In the genomic region with DNA sequence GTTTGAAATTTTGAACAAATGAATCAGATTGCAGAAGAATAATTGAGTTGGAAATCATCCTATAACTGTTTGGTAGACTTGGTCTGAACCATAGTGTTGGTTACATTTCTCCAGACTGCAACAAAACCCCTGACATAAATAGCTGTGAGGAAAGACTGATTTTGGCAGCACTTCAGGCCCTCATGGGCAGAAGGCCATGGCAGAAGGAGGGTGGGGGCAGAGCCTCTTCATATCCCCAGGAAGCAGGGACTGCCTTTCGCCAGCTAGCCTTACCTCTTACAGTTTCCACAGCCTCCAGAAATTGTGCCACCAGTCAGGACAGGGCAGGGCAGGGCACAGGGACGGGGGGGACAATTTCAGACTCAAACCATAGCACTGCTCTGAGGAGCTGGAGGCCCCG, we compare ENCODE assay signal across 16 mouse cellular contexts. TPM values are rescaled to one million over a fixed set of nuclear protein-coding genes. Genes with fewer than 3 reads are reported as not detected.
DNase-seq lines count a peak whose midpoint lies in the region; ATAC-seq and TF ChIP-seq lines count a peak whose summit lies in the region.
"Had no signal": no experiment of that assay in that cellular context is flagged by ENCODE, and none has a peak within 500 bp of the region (broad histone marks: within the 10 kb centered on the region; RNA-seq: fewer than 3 reads in every experiment).

No protein-coding gene starts in this region.

- DNase-seq in lung, embryonic 14.5 days = peak; percentile 65
- no peak for DNase-seq in lung, postnatal 25 days (ENCODE audit: low spot score)
- DNase-seq in cerebellum, adult 18-20 months = peak; percentile 62 to 73
- peak; percentile 54 to 78 for DNase-seq in lung, postnatal 4 days
- DNase-seq in layer of hippocampus, postnatal 25 days (ENCODE audit: extremely low spot score in 1 of 2, low spot score in 1 of 2) = no peak
- no peak for DNase-seq in left cerebral cortex, postnatal 10 days (ENCODE audit: extremely low spot score in 1 of 2, low spot score in 2 of 2)
- DNase-seq: gastrocnemius, postnatal 10 days; kidney, adult 8-10 months; right cerebral cortex, postnatal 25 days had no signal

- no peaks in the 10 kb centered on the region for H3K27me3 ChIP-seq in lung, embryonic 14.5 days (ENCODE audit: insufficient read depth, low read length)
- no peaks in the 10 kb centered on the region for H3K27me3 ChIP-seq in heart, embryonic 15.5 days
- H3K27me3 ChIP-seq: CH12.LX; embryonic facial prominence, embryonic 12.5 days; forebrain, embryonic 13.5 days; hindbrain, embryonic 15.5 days; limb, embryonic 13.5 days; midbrain, embryonic 15.5 days had no signal

- 77% methylated on average over 3 of the region's 3 CpGs for WGBS in lung, embryonic 14.5 days
- WGBS in heart, embryonic 15.5 days = 67% methylated on average over 3 of the region's 3 CpGs

- H3K4me3 ChIP-seq in lung, embryonic 14.5 days (ENCODE audit: low read depth, low read length) = no peak overlapping the region
- H3K4me3 ChIP-seq in heart, embryonic 15.5 days = no peak overlapping the region
- H3K4me3 ChIP-seq: embryonic facial prominence, embryonic 12.5 days; forebrain, embryonic 13.5 days; hindbrain, embryonic 15.5 days; limb, embryonic 13.5 days; midbrain, embryonic 15.5 days had no signal

- peak; percentile 56; the same call in 1 of the 2 replicates for ATAC-seq in lung, embryonic 14.5 days (ENCODE audit: insufficient read depth)
- 0 out of 2 replicates have a peak, but pooled peaks have one; percentile 18 for ATAC-seq in heart, embryonic 15.5 days (replicated peaks; ENCODE audit: insufficient number of reproducible peaks, insufficient read depth, low FRiP score, low read depth)
- ATAC-seq: forebrain, embryonic 13.5 days; midbrain, embryonic 15.5 days had no signal

- H3K36me3 ChIP-seq in lung, embryonic 14.5 days (ENCODE audit: insufficient read depth) = no peaks in the 10 kb centered on the region
- H3K36me3 ChIP-seq in heart, embryonic 15.5 days = 0 out of 2 replicates have a peak, but pooled peaks cover 5% of the 10 kb centered on the region
- H3K36me3 ChIP-seq: embryonic facial prominence, embryonic 12.5 days; hindbrain, embryonic 15.5 days; midbrain, embryonic 15.5 days had no signal

- no peak overlapping the region for H3K9ac ChIP-seq in lung, embryonic 14.5 days
- no peak overlapping the region for H3K9ac ChIP-seq in heart, embryonic 15.5 days
- H3K9ac ChIP-seq: embryonic facial prominence, embryonic 12.5 days; forebrain, embryonic 13.5 days; hindbrain, embryonic 15.5 days; limb, embryonic 13.5 days; midbrain, embryonic 15.5 days had no signal

- H3K27ac ChIP-seq in lung, embryonic 14.5 days (ENCODE audit: low read depth) = no peak overlapping the region
- peak overlapping the region; percentile 35; the same call in 1 of the 2 replicates for H3K27ac ChIP-seq in heart, embryonic 15.5 days
- H3K27ac ChIP-seq: embryonic facial prominence, embryonic 12.5 days; forebrain, embryonic 13.5 days; hindbrain, embryonic 15.5 days; limb, embryonic 13.5 days; midbrain, embryonic 15.5 days had no signal

- H3K9me3 ChIP-seq in lung, embryonic 14.5 days (ENCODE audit: low read depth, low read length) = peaks cover 5% of the 10 kb centered on the region; the same call in 1 of the 2 replicates
- H3K9me3 ChIP-seq in heart, embryonic 15.5 days (replicated peaks) = peaks cover 4% of the 10 kb centered on the region; the same call in 1 of the 2 replicates
- H3K9me3 ChIP-seq: hindbrain, embryonic 15.5 days; midbrain, embryonic 15.5 days had no signal

- no peak for TF ChIP-seq CTCF in lung, embryonic 14.5 days (IDR thresholded peaks at IDR 0.05; ENCODE audit: low read depth)

- intact Hi-C loops in left cerebral cortex, postnatal 10 days (cut with DNase I) = no loop called here

- H3K4me2 ChIP-seq in lung, embryonic 14.5 days = no peak overlapping the region
- H3K4me2 ChIP-seq in heart, embryonic 15.5 days = no peak overlapping the region
- H3K4me2 ChIP-seq: embryonic facial prominence, embryonic 12.5 days; forebrain, embryonic 13.5 days; hindbrain, embryonic 15.5 days; limb, embryonic 13.5 days; midbrain, embryonic 15.5 days had no signal

- H3K4me1 ChIP-seq in lung, embryonic 14.5 days (ENCODE audit: insufficient read depth) = no peaks in the 10 kb centered on the region
- H3K4me1 ChIP-seq in heart, embryonic 15.5 days (replicated peaks) = peaks cover 6% of the 10 kb centered on the region; the same call in 1 of the 2 replicates
- H3K4me1 ChIP-seq: embryonic facial prominence, embryonic 12.5 days; forebrain, embryonic 13.5 days; hindbrain, embryonic 15.5 days; limb, embryonic 13.5 days; midbrain, embryonic 15.5 days had no signal

RNA-seq across cellular contexts. Expression of a gene that starts 22.0 kb away (rescaled TPM):
- polyA plus RNA-seq in lung, embryonic 14.5 days (2014; fragmentation: Nextera tagmentation; extraction: Ambion mirVana) = 32.1 and 35.3 TPM in 2 replicates
- polyA plus RNA-seq in heart, embryonic 15.5 days (2015; fragmentation: Nextera tagmentation; extraction: Ambion mirVana) = 19.0 and 32.3 TPM in 2 replicates
- total RNA-seq in layer of hippocampus, postnatal 25 days (2021) = 10 to 100 TPM; 15.2 to 18.9 TPM
- 10 to 100 TPM; 43.1 to 44.4 TPM for total RNA-seq in left cerebral cortex, postnatal 10 days (2021)

Comparison
In these comparisons a context has a peak if more than half of its experiments do, and no peak if none do; other contexts are left out.
1. DNase-seq: peak in lung, embryonic 14.5 days (single experiment), cerebellum, adult 18-20 months (2 of 2) and lung, postnatal 4 days (2 of 2); none in lung, postnatal 25 days (single experiment), layer of hippocampus, postnatal 25 days (0 of 2) and left cerebral cortex, postnatal 10 days (0 of 2).